Mouse (Mus musculus) heart, embryonic 16.5 days (tissue): ENCODE measurements around the gene Rpl36a-ps1. TPM values are rescaled to one million over a fixed set of nuclear protein-coding genes. Genes with fewer than 3 reads are reported as not detected.
A peak's percentile ranks its signal among the peaks of the same experiment; 100 is the strongest.

Experiments used
- ATAC-seq: fragments of 200-750 bp; cut with Nextera tagmentation; replicated peaks from 2 replicates; pipeline ENCODE4 v1.8.0; 2017; ENCODE audit warnings: moderate number of reproducible peaks; ENCODE audit not compliant: insufficient read depth, low FRiP score; ENCODE audit errors: extremely low read depth
- H3K27ac ChIP-seq: fragments of 300-500 bp; sonication (generic); 2 replicates; pipeline ENCODE4 v1.5.1; 2014; ENCODE audit warnings: mild to moderate bottlenecking, low read length, control low read depth, moderate library complexity
- H3K27me3 ChIP-seq: fragments of 300-500 bp; sonication (generic); 2 replicates; pipeline ENCODE4 v1.6.1; 2014; ENCODE audit warnings: low read length, mixed read lengths; ENCODE audit not compliant: control insufficient read depth, insufficient read depth
- H3K36me3 ChIP-seq: fragments of 300-500 bp; sonication (generic); 2 replicates; pipeline ENCODE4 v1.6.1; 2014; ENCODE audit not compliant: control insufficient read depth, insufficient read depth
- H3K4me1 ChIP-seq: fragments of 300-500 bp; sonication (generic); 2 replicates; pipeline ENCODE4 v1.6.1; 2014; ENCODE audit warnings: low read length, mixed read lengths; ENCODE audit not compliant: control insufficient read depth, insufficient read depth
- H3K4me2 ChIP-seq: fragments of 300-500 bp; sonication (generic); 2 replicates; pipeline ENCODE4 v1.6.1; 2014; ENCODE audit warnings: low read depth, mild to moderate bottlenecking, control low read depth, low read length
- H3K4me3 ChIP-seq: fragments of 300-500 bp; sonication (generic); 2 replicates; pipeline ENCODE4 v1.5.1; 2014; ENCODE audit warnings: mild to moderate bottlenecking, control low read depth, low read length
- H3K9ac ChIP-seq: fragments of 300-500 bp; sonication (generic); 2 replicates; pipeline ENCODE4 v1.6.1; 2014; ENCODE audit warnings: low read length, control low read depth
- H3K9me3 ChIP-seq: fragments of 300-500 bp; sonication (generic); replicated peaks from 2 replicates; pipeline ENCODE4 v1.6.1; 2016; ENCODE audit warnings: low read length; ENCODE audit not compliant: control insufficient read depth
- WGBS: fragments of 180-500 bp; shearing (Covaris S2); extraction: QIAGEN DNeasy Blood & Tissue Kit; methylation state at CpG from one replicate; pipeline ENCODE4 v1.1.7; 2014; 5-methylcytosine and 5-hydroxymethylcytosine counted together
- polyA plus RNA-seq: library from polyadenylated mRNA; unstranded; fragments of >200 nt; fragmentation: Nextera tagmentation; extraction: Ambion mirVana; gene quantifications from 2 replicates; pipeline ENCODE4 v1.2.1, GENCODE M21; 2015

The Rpl36a-ps1 gene
- polyA plus RNA-seq, 1 experiment from 2014 or later = 4.4 TPM

DNA sequence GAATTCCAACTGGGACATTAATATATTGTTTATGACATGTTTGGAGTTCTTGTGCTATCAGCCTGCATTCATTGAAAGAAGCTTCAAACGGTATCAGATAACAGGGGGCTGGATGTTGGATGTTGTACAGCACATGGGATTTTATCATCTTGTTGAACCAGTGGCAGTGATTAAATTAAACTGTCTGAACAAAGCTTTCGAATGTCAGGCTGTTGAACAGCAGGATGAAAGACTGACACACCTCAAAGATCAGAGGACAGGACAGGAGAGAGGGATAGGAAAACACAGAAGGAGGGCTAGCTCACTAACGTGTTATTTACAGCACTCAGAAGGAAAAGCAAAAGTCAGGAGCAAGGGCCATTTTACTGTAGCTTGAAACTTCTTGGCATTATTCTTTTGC lies 4.3 kb downstream of the Rpl36a-ps1 start:
- Histone ChIP-seq H3K36me3 (no peaks in the 10 kb centered on the region), H3K4me1 (no peaks in the 10 kb centered on the region), H3K9me3 (no peaks in the 10 kb centered on the region), H3K4me2 (no peak overlapping the region), H3K27ac (no peak overlapping the region), H3K27me3 (no peaks in the 10 kb centered on the region), H3K4me3 (no peak overlapping the region), H3K9ac (no peak overlapping the region)
- 23% methylated on average over 3 of the region's 3 CpGs for WGBS
- no peak for ATAC-seq

DNA sequence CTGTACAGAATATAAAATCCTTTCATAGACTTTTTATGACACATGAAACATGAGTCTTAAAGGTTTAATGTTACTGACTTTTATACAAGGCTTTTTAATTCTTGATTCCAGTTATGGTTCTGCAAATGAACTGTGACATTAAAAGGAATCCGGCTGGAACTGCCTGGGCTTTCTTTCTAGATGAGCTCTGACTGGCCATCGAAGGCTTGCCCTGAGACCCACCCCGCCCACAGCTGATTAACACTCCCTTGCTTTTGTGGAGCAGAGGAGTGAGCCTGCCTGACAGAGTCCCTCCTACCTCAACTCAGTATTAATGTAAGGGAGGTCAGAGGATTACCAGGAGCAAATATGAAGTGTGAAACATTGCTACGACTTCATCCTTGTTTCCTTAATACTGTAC lies 22.2 kb downstream of the Rpl36a-ps1 start:
- Histone ChIP-seq H3K4me3 (no peak overlapping the region), H3K36me3 (no peaks in the 10 kb centered on the region), H3K27me3 (no peaks in the 10 kb centered on the region), H3K4me1 (peaks cover 4% of the 10 kb centered on the region; the same call in 1 of the 2 replicates), H3K27ac (no peak overlapping the region), H3K9me3 (no peaks in the 10 kb centered on the region), H3K9ac (no peak overlapping the region; the same call in 1 of the 2 replicates), H3K4me2 (no peak overlapping the region)
- WGBS = 23% methylated on average over 4 of the region's 4 CpGs
- ATAC-seq = 0 out of 2 replicates have a peak, but pooled peaks have one; percentile 49

DNA sequence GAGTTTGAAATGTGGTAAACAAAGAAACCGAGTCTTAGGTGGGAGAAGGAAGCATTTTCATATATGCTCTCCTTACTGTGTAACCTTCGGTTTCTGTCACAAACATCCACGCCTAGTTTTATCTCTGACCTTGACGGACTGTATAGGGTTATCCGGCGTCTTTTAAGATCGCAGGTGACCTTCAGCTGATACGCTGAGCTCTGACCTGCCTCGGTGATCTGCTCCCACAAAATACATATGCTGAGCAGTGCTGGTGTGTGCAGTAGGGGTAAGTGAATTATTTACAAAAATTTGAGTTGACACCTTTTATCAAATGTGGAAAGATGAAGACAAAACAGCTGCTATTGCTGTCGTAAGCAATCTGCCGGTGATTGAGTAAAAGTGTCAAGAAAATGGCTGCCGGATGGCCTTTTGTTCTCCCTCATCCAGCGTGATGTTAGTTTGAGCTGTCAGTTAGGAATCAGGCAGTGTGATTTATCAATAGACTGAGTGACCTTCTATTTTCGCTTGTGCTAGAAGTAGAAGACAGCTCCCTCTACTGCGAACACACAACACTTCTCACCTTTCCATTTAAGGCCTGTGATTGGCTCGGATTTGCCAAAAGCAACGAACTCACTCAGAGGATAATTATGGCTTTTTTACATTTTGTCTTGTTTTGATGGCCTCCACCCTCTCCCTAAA lies 35.0 kb downstream of the Rpl36a-ps1 start:
- Histone ChIP-seq H3K4me2 (no peak overlapping the region), H3K27ac (no peak overlapping the region), H3K9me3 (no peaks in the 10 kb centered on the region), H3K4me3 (no peak overlapping the region), H3K9ac (no peak overlapping the region), H3K4me1 (peaks cover 4% of the 10 kb centered on the region; the same call in 1 of the 2 replicates), H3K27me3 (no peaks in the 10 kb centered on the region), H3K36me3 (no peaks in the 10 kb centered on the region)
- ATAC-seq = no peak
- 53% methylated on average over 17 of the region's 17 CpGs for WGBS

GRCm38 (mm10) chr14:98956788-98957187 lies 37.3 kb downstream of the Rpl36a-ps1 start:
- 90% methylated on average over 9 of the region's 9 CpGs for WGBS
- no peak overlapping the region for H3K27ac ChIP-seq
- H3K4me2 ChIP-seq = no peak overlapping the region
- no peaks in the 10 kb centered on the region for H3K27me3 ChIP-seq
- H3K36me3 ChIP-seq = no peaks in the 10 kb centered on the region
- no peak overlapping the region for H3K4me3 ChIP-seq
- H3K9me3 ChIP-seq = no peaks in the 10 kb centered on the region
- ATAC-seq = no peak
- peaks cover 9% of the 10 kb centered on the region for H3K4me1 ChIP-seq
- H3K9ac ChIP-seq = no peak overlapping the region

GRCm38 (mm10) chr14:98952441-98952840 lies 41.7 kb downstream of the Rpl36a-ps1 start:
- H3K4me1 ChIP-seq = peaks cover 5% of the 10 kb centered on the region
- no peaks in the 10 kb centered on the region for H3K27me3 ChIP-seq
- WGBS = 70% methylated on average over 7 of the region's 7 CpGs
- H3K27ac ChIP-seq = peak overlapping the region; percentile 46
- no peak for ATAC-seq
- H3K9ac ChIP-seq = no peak overlapping the region
- H3K9me3 ChIP-seq = no peaks in the 10 kb centered on the region
- H3K36me3 ChIP-seq = no peaks in the 10 kb centered on the region
- no peak overlapping the region for H3K4me3 ChIP-seq
- H3K4me2 ChIP-seq = no peak overlapping the region

GRCm38 (mm10) chr14:98951626-98952290 lies 42.4 kb downstream of the Rpl36a-ps1 start:
- Histone ChIP-seq H3K4me1 (peaks cover 5% of the 10 kb centered on the region), H3K9me3 (no peaks in the 10 kb centered on the region), H3K9ac (no peak overlapping the region), H3K27me3 (no peaks in the 10 kb centered on the region), H3K4me3 (no peak overlapping the region), H3K27ac (peak overlapping the region; percentile 46; the same call in 1 of the 2 replicates), H3K4me2 (0 out of 2 replicates have a peak overlapping the region, but pooled peaks have one; percentile 21), H3K36me3 (no peaks in the 10 kb centered on the region)
- WGBS = 32% methylated on average over 4 of the region's 4 CpGs
- ATAC-seq = 0 out of 2 replicates have a peak, but pooled peaks have one; percentile 65

Other genes starting within 250 kb of the Rpl36a-ps1 start
- 75.0 and 97.7 TPM in 2 replicates for gene Mzt1, start 51.8 kb upstream of the Rpl36a-ps1 start, polyA plus RNA-seq
- gene Bora, start 51.9 kb upstream of the Rpl36a-ps1 start, polyA plus RNA-seq = 41.5 and 46.1 TPM in 2 replicates
- 12.8 and 15.0 TPM in 2 replicates for gene Pibf1, start 105.1 kb upstream of the Rpl36a-ps1 start, polyA plus RNA-seq
- 17.1 and 18.3 TPM in 2 replicates for gene Dis3, start 105.5 kb upstream of the Rpl36a-ps1 start, polyA plus RNA-seq